Mouse (Mus musculus) liver, embryonic 14 days (tissue): ENCODE measurements around the gene Klk5. TPM values are rescaled to one million over a fixed set of nuclear protein-coding genes. Genes with fewer than 3 reads are reported as not detected.

Experiments used
- polyA plus RNA-seq: library from polyadenylated mRNA; depleted of rRNA; stranded (reverse); fragments of >200 nt; gene quantifications from 2 replicates; pipeline ENCODE4 v1.2.3, GENCODE M21; 2012; rRNA removed

The Klk5 gene
- polyA plus RNA-seq = not detected in 2 replicates

GRCm38 (mm10) chr7:43841701-43842100 lies at the start of gene Klk5:
Gene Klk5, plus strand, starts transcription at chr7:43841971.

GRCm38 (mm10) chr7:43797333-43797769 lies 44.4 kb upstream of the Klk5 start, which contains the start of gene Klk8:
Gene Klk8, plus strand, starts transcription at chr7:43797577.

DNA sequence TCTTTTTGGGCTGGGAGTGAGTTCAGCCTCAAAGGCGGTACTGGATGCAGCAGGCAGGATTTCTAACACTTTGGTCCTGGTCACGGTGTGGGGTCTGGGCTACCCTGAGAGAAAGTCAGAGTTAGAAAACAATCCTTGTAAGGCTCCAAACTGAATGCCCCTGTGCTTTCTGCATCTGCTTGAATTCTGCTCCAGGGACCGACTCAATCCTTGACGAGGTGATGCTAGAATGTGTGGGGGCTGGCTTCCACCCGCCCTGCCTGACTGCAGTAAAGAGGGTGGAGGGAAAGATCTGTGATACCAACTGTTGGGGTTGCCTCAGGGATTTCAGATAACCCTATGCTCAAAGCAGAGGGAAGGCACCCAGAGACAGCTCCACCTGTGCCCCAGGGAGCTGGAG lies 30.8 kb upstream of the Klk5 start, which contains the start of gene Klk7:
Klk7 (plus strand) TSS at position 301 of the 400 bp plus-strand sequence.

DNA sequence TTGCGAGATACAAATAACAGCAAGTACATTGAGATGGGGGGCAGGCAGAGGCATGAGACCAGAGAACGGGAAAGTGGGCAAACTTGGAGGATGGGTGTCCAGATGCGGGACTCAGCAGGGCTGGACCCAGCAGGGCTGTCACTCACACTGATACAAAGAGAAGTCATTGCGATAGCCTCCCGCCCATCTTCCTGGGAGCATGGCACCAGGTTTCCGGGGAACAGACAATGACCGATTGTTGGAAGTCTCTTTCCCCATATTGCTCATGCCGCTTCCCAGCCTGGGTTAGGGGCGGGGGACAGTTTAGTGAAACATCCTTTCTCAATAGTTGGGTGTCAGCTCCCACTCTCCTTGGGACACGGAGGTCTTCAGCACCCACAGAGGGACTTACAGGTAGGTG lies 17.6 kb upstream of the Klk5 start, which contains the start of gene Klk6:
Klk6 (plus strand) TSS at position 301 of the 400 bp plus-strand sequence.

GRCm38 (mm10) chr7:43880912-43881311 lies 39.1 kb downstream of the Klk5 start, which contains the start of gene Klk4:
Gene Klk4, plus strand, starts transcription at chr7:43881160.

Other genes with a start within 250 kb of the Klk5 start
- gene Zfp819, start 234.8 kb upstream of the Klk5 start, polyA plus RNA-seq = 0.02 TPM in 1 of 2 replicates, not detected in the other
- not detected in 2 replicates for gene Ceacam18, start 207.3 kb upstream of the Klk5 start, polyA plus RNA-seq
- 1.2 and 2.0 TPM in 2 replicates for gene Siglece, start 181.8 kb upstream of the Klk5 start, polyA plus RNA-seq
- 2.7 and 3.1 TPM in 2 replicates for gene Ctu1, start 170.0 kb upstream of the Klk5 start, polyA plus RNA-seq
- gene Klk14, start 151.6 kb upstream of the Klk5 start, polyA plus RNA-seq = 0.03 TPM in 2 replicates
- 0.02 and 0.03 TPM in 2 replicates for gene Klk13, start 129.4 kb upstream of the Klk5 start, polyA plus RNA-seq
- not detected in 2 replicates for gene Klk12, start 73.1 kb upstream of the Klk5 start, polyA plus RNA-seq
- not detected in 2 replicates for gene Klk11, start 67.4 kb upstream of the Klk5 start, polyA plus RNA-seq
- gene Klk10, start 60.9 kb upstream of the Klk5 start, polyA plus RNA-seq = not detected in 2 replicates
- gene Klk9, start 50.1 kb upstream of the Klk5 start, polyA plus RNA-seq = not detected in 2 replicates
- 3.8 and 4.5 TPM in 2 replicates for gene Klk8, start 44.4 kb upstream of the Klk5 start, polyA plus RNA-seq
- 0.02 TPM in 1 of 2 replicates, not detected in the other for gene Klk7, start 30.7 kb upstream of the Klk5 start, polyA plus RNA-seq
- gene Klk6, start 17.5 kb upstream of the Klk5 start, polyA plus RNA-seq = not detected in 2 replicates
- gene Klk4, start 39.2 kb downstream of the Klk5 start, polyA plus RNA-seq = not detected in 2 replicates
- gene Klk15, start 91.8 kb downstream of the Klk5 start, polyA plus RNA-seq = not detected in 2 replicates
- not detected in 2 replicates for gene Klk1b8, start 108.7 kb downstream of the Klk5 start, polyA plus RNA-seq
- gene Klk1b1, start 124.8 kb downstream of the Klk5 start, polyA plus RNA-seq = not detected in 2 replicates
- gene Klk1b9, start 134.1 kb downstream of the Klk5 start, polyA plus RNA-seq = not detected in 2 replicates
- gene Klk1b11, start 153.9 kb downstream of the Klk5 start, polyA plus RNA-seq = not detected in 2 replicates
- not detected in 2 replicates for gene Klk1b26, start 170.2 kb downstream of the Klk5 start, polyA plus RNA-seq
- not detected in 2 replicates for gene Klk1b27, start 210.3 kb downstream of the Klk5 start, polyA plus RNA-seq